Mouse (Mus musculus): ENCODE measurements around the gene Knl1.

- TF ChIP-seq POLR2A (IDR thresholded peaks at IDR 0.05; ENCODE audit: borderline replicate concordance, extremely low read depth, insufficient read depth, insufficient read length, poor library complexity, severe bottlenecking): no peak
- no peak for TF ChIP-seq CTCF (IDR thresholded peaks at IDR 0.05; ENCODE audit: borderline replicate concordance, extremely low read depth, insufficient read depth, insufficient read length)
Observed at GRCm38 (mm10) chr2:118998115-118998866, 48.6 kb upstream of the Knl1 start.

All from brain, embryonic 14.5 days (tissue).